Mouse (Mus musculus) liver, embryonic 12.5 days (tissue): Measurements from ENCODE around the gene Tnrc6a. TPM values are rescaled to one million over a fixed set of nuclear protein-coding genes. Genes with fewer than 3 reads are reported as not detected.

Experiments used
- ATAC-seq: fragments of 200-750 bp; cut with Nextera tagmentation; 2 replicates; pipeline ENCODE4 v1.8.0; 2017; ENCODE audit warnings: moderate number of reproducible peaks, mild to moderate bottlenecking, moderate library complexity
- H3K27ac ChIP-seq: fragments of 300-500 bp; sonication (generic); 2 replicates; pipeline ENCODE4 v1.5.1; 2016; ENCODE audit warnings: mild to moderate bottlenecking
- H3K27me3 ChIP-seq: fragments of 300-500 bp; sonication (generic); replicated peaks from 2 replicates; pipeline ENCODE4 v1.6.1; 2016; ENCODE audit warnings: mild to moderate bottlenecking, moderate library complexity
- H3K36me3 ChIP-seq: fragments of 300-500 bp; sonication (generic); 2 replicates; pipeline ENCODE4 v1.6.1; 2016; ENCODE audit warnings: mild to moderate bottlenecking, moderate library complexity
- H3K4me1 ChIP-seq: fragments of 300-500 bp; sonication (generic); 2 replicates; pipeline ENCODE4 v1.6.1; 2016
- H3K4me2 ChIP-seq: fragments of 300-500 bp; sonication (generic); 2 replicates; pipeline ENCODE4 v1.6.1; 2016; ENCODE audit warnings: mild to moderate bottlenecking, moderate library complexity
- H3K4me3 ChIP-seq: fragments of 300-500 bp; sonication (generic); 2 replicates; pipeline ENCODE4 v1.5.1; 2016; ENCODE audit warnings: mild to moderate bottlenecking, moderate library complexity
- H3K9ac ChIP-seq: fragments of 300-500 bp; sonication (generic); 2 replicates; pipeline ENCODE4 v1.6.1; 2016; ENCODE audit warnings: mild to moderate bottlenecking, moderate library complexity
- H3K9me3 ChIP-seq: fragments of 300-500 bp; sonication (generic); replicated peaks from 2 replicates; pipeline ENCODE4 v1.6.1; 2016; ENCODE audit warnings: mild to moderate bottlenecking, moderate library complexity
- WGBS: fragments of 180-500 bp; shearing (Covaris S2); methylation state at CpG from one replicate; pipeline ENCODE4 v1.1.7; 2016; ENCODE audit not compliant: insufficient replicate concordance; 5-methylcytosine and 5-hydroxymethylcytosine counted together
- polyA plus RNA-seq: library from polyadenylated mRNA; unstranded; fragments of >200 nt; fragmentation: Nextera tagmentation; extraction: Ambion mirVana; gene quantifications from 2 replicates; pipeline ENCODE4 v1.2.1, GENCODE M21; 2016

Tnrc6a gene
- polyA plus RNA-seq, 1 experiment from 2014 or later: 24.7 TPM

GRCm38 (mm10) chr7:123198695-123199094, 75.0 kb downstream of the Tnrc6a start:
- H3K4me1 ChIP-seq: 0 out of 2 replicates have a peak, but pooled peaks cover 3% of the 10 kb centered on the region
- H3K27ac ChIP-seq: no peak overlapping the region
- H3K4me3 ChIP-seq: no peak overlapping the region
- H3K9ac ChIP-seq: no peak overlapping the region
- 62% methylated on average over 10 of the region's 10 CpGs for WGBS
- no peaks in the 10 kb centered on the region for H3K9me3 ChIP-seq
- no peaks in the 10 kb centered on the region for H3K27me3 ChIP-seq
- ATAC-seq: no peak
- H3K4me2 ChIP-seq: no peak overlapping the region
- peaks cover 21% of the 10 kb centered on the region for H3K36me3 ChIP-seq

DNA sequence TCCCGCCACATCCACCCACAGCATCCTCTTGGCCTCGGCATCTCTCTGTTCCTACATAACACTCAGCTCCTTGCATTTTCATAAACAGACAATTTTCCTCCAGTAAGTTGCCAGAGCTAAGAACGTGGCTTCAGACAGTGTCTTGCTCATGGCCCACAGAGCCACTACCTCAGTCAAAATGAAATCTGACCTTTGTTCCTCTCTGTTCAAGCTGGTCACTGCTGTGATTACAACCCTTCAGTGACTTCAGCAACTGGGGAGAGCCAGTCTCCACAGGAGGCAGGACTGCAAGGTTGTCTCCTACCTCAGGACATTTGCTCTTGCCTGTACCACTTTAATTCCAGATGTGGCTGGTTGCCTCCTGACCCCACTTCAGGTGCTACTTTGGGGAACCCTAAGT, 75.5 kb downstream of the Tnrc6a start:
- Histone ChIP-seq H3K4me1 (0 out of 2 replicates have a peak, but pooled peaks cover 3% of the 10 kb centered on the region), H3K27me3 (no peaks in the 10 kb centered on the region), H3K36me3 (peaks cover 18% of the 10 kb centered on the region), H3K27ac (no peak overlapping the region), H3K9ac (no peak overlapping the region), H3K9me3 (no peaks in the 10 kb centered on the region), H3K4me3 (no peak overlapping the region), H3K4me2 (no peak overlapping the region)
- 64% methylated on average over 3 of the region's 3 CpGs for WGBS
- ATAC-seq: no peak

GRCm38 (mm10) chr7:123199656-123200206, 76.0 kb downstream of the Tnrc6a start:
- Histone ChIP-seq H3K36me3 (peaks cover 12% of the 10 kb centered on the region), H3K4me2 (no peak overlapping the region), H3K4me3 (no peak overlapping the region), H3K9ac (no peak overlapping the region), H3K9me3 (no peaks in the 10 kb centered on the region), H3K4me1 (0 out of 2 replicates have a peak, but pooled peaks cover 3% of the 10 kb centered on the region), H3K27ac (no peak overlapping the region), H3K27me3 (no peaks in the 10 kb centered on the region)
- 82% methylated on average over 15 of the region's 15 CpGs for WGBS
- no peak for ATAC-seq

- Histone ChIP-seq H3K4me1 (0 out of 2 replicates have a peak, but pooled peaks cover 3% of the 10 kb centered on the region), H3K36me3 (peaks cover 3% of the 10 kb centered on the region; the same call in 1 of the 2 replicates), H3K9me3 (no peaks in the 10 kb centered on the region), H3K9ac (no peak overlapping the region), H3K27ac (no peak overlapping the region), H3K4me2 (no peak overlapping the region), H3K27me3 (no peaks in the 10 kb centered on the region), H3K4me3 (no peak overlapping the region)
- 50% methylated on average over 9 of the region's 9 CpGs for WGBS
- no peak for ATAC-seq
Measured at GRCm38 (mm10) chr7:123200722-123201121, 77.0 kb downstream of the Tnrc6a start.

DNA sequence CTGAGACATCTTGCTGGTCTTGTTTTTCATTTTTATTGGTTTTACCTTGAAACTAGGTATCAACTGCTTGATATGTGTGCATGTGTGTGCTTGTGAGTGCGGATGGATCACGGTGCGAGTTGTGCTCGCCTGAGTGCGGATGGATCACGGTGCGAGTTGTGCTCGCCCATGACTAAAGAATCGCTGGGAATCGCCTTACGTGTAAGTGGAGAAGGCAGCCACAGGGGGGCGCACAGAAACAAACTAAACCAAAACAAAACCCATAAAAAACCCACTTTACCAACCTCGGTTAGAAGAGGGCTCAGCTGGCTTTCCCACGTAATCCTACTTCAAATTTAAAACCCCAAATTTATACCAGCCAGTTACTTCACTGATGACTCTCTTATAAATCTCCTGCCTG, 81.6 kb downstream of the Tnrc6a start:
- 19% methylated on average over 14 of the region's 14 CpGs for WGBS
- H3K4me3 ChIP-seq: no peak overlapping the region
- H3K9ac ChIP-seq: no peak overlapping the region
- H3K4me2 ChIP-seq: no peak overlapping the region
- no peak for ATAC-seq
- no peaks in the 10 kb centered on the region for H3K4me1 ChIP-seq
- H3K9me3 ChIP-seq: no peaks in the 10 kb centered on the region
- H3K36me3 ChIP-seq: no peaks in the 10 kb centered on the region
- peaks cover 4% of the 10 kb centered on the region; the same call in 1 of the 2 replicates for H3K27me3 ChIP-seq
- no peak overlapping the region for H3K27ac ChIP-seq

- Histone ChIP-seq H3K4me1 (no peaks in the 10 kb centered on the region), H3K9ac (no peak overlapping the region), H3K27me3 (peaks cover 21% of the 10 kb centered on the region; the same call in 1 of the 2 replicates), H3K9me3 (no peaks in the 10 kb centered on the region), H3K36me3 (no peaks in the 10 kb centered on the region), H3K4me3 (no peak overlapping the region), H3K4me2 (no peak overlapping the region), H3K27ac (no peak overlapping the region)
- ATAC-seq: no peak
- 58% methylated on average over 6 of the region's 6 CpGs for WGBS
Measured at GRCm38 (mm10) chr7:123207561-123207960, 83.9 kb downstream of the Tnrc6a start.

GRCm38 (mm10) chr7:123209864-123210263, 86.2 kb downstream of the Tnrc6a start:
- Histone ChIP-seq H3K9me3 (no peaks in the 10 kb centered on the region), H3K4me1 (peaks cover 8% of the 10 kb centered on the region; the same call in 1 of the 2 replicates), H3K27ac (no peak overlapping the region), H3K9ac (no peak overlapping the region), H3K4me2 (no peak overlapping the region), H3K36me3 (no peaks in the 10 kb centered on the region), H3K4me3 (no peak overlapping the region), H3K27me3 (peaks cover 21% of the 10 kb centered on the region; the same call in 1 of the 2 replicates)
- no peak for ATAC-seq
- 29% methylated on average over 9 of the region's 9 CpGs for WGBS

DNA sequence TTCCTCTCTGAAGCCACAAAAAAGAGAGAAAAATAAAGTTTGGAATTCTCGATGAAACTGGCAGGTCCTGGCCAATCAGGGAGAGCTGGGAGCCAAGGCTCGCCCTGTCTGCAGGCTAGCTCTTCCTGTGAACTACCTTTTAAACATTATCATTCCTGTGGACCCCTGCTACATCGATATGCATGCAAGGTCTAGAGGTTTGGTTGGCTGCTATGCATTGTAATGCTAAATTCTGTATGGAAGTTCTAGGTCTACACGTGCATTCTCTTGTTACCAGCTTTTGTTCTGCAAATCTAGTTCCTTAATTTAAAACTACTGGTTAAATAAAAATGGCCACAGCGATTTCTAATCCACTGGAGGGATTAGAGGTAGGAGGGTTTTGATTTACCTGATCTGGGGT, 87.8 kb downstream of the Tnrc6a start:
- ATAC-seq: no peak
- peaks cover 8% of the 10 kb centered on the region; the same call in 1 of the 2 replicates for H3K4me1 ChIP-seq
- H3K27me3 ChIP-seq: peaks cover 17% of the 10 kb centered on the region; the same call in 1 of the 2 replicates
- H3K9ac ChIP-seq: no peak overlapping the region
- no peak overlapping the region for H3K4me2 ChIP-seq
- H3K36me3 ChIP-seq: no peaks in the 10 kb centered on the region
- no peak overlapping the region for H3K27ac ChIP-seq
- H3K9me3 ChIP-seq: no peaks in the 10 kb centered on the region
- H3K4me3 ChIP-seq: no peak overlapping the region
- 38% methylated on average over 5 of the region's 5 CpGs for WGBS

DNA sequence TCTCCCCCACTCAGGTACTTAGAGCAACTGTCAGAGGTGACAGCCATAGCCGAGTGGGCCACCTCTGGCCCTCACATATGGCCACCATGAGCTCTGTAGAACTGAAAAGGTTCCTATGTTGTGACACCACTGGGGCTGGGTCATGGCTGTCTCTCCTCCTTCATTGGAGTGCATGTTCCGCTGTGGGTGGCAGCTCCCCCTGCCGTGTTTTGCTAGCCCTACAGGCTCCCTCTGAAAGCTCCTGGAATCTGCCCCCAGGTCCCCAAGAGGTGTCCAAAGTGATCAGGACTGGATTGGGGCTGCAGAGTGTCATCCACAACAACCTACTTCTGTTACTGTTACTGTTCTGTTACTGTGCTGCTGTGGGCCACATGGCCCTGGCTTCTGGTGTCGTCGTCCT, 88.6 kb downstream of the Tnrc6a start:
- Histone ChIP-seq H3K27me3 (peaks cover 17% of the 10 kb centered on the region; the same call in 1 of the 2 replicates), H3K4me1 (peaks cover 8% of the 10 kb centered on the region; the same call in 1 of the 2 replicates), H3K4me2 (no peak overlapping the region)

DNA sequence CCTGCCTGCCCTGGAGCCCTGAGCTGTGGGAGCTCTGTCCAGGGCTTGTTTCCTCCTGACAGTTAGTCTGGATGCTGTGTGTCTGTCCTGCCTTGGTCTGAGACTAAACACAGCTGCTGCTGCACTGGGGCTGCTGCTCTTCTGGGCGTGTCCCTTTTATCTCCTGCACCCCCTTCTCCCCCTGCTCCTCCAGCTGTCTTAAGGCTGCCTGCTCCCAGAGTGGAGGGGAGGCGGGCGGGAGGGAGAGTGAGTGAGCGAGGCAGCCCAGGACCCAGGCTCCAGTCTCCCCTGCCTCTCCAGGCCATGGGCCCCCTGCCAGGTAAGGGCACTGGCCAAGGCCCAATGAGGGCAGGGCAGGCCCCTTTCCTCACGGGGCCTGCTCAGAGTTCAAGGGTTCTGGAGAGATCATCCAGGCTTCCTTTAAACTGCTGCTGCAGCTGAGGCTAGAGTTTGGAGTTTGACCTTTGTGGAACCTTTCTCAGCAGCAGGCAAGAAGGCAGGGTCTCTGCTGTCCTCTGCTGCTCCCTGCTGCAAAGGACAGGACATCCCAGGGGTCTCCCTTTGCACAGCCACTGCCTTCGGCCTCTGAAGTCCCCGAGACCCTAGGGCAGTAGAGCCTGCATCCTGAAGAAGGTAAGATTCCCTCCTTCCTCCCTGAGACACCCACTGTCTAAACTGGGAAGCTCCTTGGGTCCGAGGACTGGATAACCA, 90.8 kb downstream of the Tnrc6a start, which contains the start of gene Slc5a11:
Slc5a11 (plus strand) TSS at position 416 of the 711 bp plus-strand sequence.
- ATAC-seq: no peak
- Histone ChIP-seq H3K27ac (no peak within 1 kb of the TSS), H3K4me1 (peaks cover 8% of the 10 kb centered on the region; the same call in 1 of the 2 replicates), H3K4me3 (no peak within 1 kb of the TSS), H3K9ac (no peak within 1 kb of the TSS), H3K9me3 (no peaks in the 10 kb centered on the region), H3K36me3 (no peaks in the 10 kb centered on the region), H3K27me3 (peaks cover 17% of the 10 kb centered on the region; the same call in 1 of the 2 replicates), H3K4me2 (no peak within 1 kb of the TSS)
- 34% methylated on average over 8 of the region's 8 CpGs for WGBS

More for the DNA sequence above, 88.6 kb downstream of the Tnrc6a start:
- Histone ChIP-seq H3K9me3 (no peaks in the 10 kb centered on the region), H3K36me3 (no peaks in the 10 kb centered on the region), H3K4me3 (no peak overlapping the region), H3K27ac (no peak overlapping the region), H3K9ac (no peak overlapping the region)
- WGBS: 69% methylated on average over 5 of the region's 5 CpGs
- no peak for ATAC-seq

GRCm38 (mm10) chr7:123215138-123215537, 91.5 kb downstream of the Tnrc6a start:
- Histone ChIP-seq H3K27ac (no peak overlapping the region), H3K4me1 (peaks cover 8% of the 10 kb centered on the region; the same call in 1 of the 2 replicates), H3K9me3 (no peaks in the 10 kb centered on the region), H3K9ac (no peak overlapping the region), H3K27me3 (peaks cover 17% of the 10 kb centered on the region; the same call in 1 of the 2 replicates), H3K36me3 (no peaks in the 10 kb centered on the region), H3K4me3 (no peak overlapping the region), H3K4me2 (no peak overlapping the region)
- WGBS: 68% methylated on average over 2 of the region's 2 CpGs
- no peak for ATAC-seq
